Mouse (Mus musculus) spleen, adult 2 months (tissue): ENCODE measurements around the gene Iqsec3. TPM values are rescaled to one million over a fixed set of nuclear protein-coding genes. Genes with fewer than 3 reads are reported as not detected.

Experiments
- DNase-seq, 2 experiments: peaks; one replicate each; pipeline versions ENCODE4 v3.0.0 to v3.0.0-alpha.2; 2012 to 2021; ENCODE audit warnings: low spot score in 2 of 2, low read depth in 1 of 2
- H3K27ac ChIP-seq: fragments of 200-500 bp; 2 replicates; pipeline ENCODE4 v1.5.1; 2012; ENCODE audit warnings: low read length, inconsistent platforms; ENCODE audit not compliant: insufficient read depth
- H3K27me3 ChIP-seq: fragments of 200-500 bp; 2 replicates; pipeline ENCODE4 v1.6.1; 2012; ENCODE audit warnings: mild to moderate bottlenecking, moderate library complexity, low read length, inconsistent platforms; ENCODE audit not compliant: control insufficient read depth, insufficient read depth
- H3K36me3 ChIP-seq: fragments of 200-500 bp; 2 replicates; pipeline ENCODE4 v1.6.1; 2012; ENCODE audit warnings: mild to moderate bottlenecking, low read length, inconsistent platforms; ENCODE audit not compliant: control insufficient read depth, insufficient read depth
- H3K4me1 ChIP-seq: fragments of 200-500 bp; 2 replicates; pipeline ENCODE4 v1.6.1; 2011; ENCODE audit warnings: inconsistent platforms; ENCODE audit not compliant: control insufficient read depth, insufficient read depth, insufficient read length
- H3K4me3 ChIP-seq: fragments of 200-500 bp; 2 replicates; pipeline ENCODE4 v1.5.1; 2011; ENCODE audit warnings: mild to moderate bottlenecking, inconsistent platforms; ENCODE audit not compliant: insufficient read depth, insufficient read length; ENCODE audit errors: extremely low read depth
- CTCF ChIP-seq: fragments of 200-500 bp; IDR thresholded peaks from 2 replicates; pipeline ENCODE4 v1.5.1; 2011; ENCODE audit warnings: mild to moderate bottlenecking, inconsistent platforms; ENCODE audit not compliant: insufficient read depth, insufficient read length, insufficient replicate concordance; ENCODE audit errors: extremely low read depth
- POLR2A ChIP-seq: fragments of 200-500 bp; IDR thresholded peaks from 2 replicates; pipeline ENCODE4 v1.6.1; 2011; ENCODE audit warnings: low read depth, low read length, inconsistent platforms
- WGBS: fragments of 180-500 bp; shearing (Covaris S2); methylation state at CpG from one replicate; pipeline ENCODE4 v1.1.7; 2018; 5-methylcytosine and 5-hydroxymethylcytosine counted together
- polyA plus RNA-seq: library from polyadenylated mRNA; depleted of rRNA; stranded (reverse); fragments of >200 nt; gene quantifications from 2 replicates; pipeline ENCODE4 v1.2.3, GENCODE M21; 2012

Gene Iqsec3
- polyA plus RNA-seq, 1 experiment: not detected

DNA sequence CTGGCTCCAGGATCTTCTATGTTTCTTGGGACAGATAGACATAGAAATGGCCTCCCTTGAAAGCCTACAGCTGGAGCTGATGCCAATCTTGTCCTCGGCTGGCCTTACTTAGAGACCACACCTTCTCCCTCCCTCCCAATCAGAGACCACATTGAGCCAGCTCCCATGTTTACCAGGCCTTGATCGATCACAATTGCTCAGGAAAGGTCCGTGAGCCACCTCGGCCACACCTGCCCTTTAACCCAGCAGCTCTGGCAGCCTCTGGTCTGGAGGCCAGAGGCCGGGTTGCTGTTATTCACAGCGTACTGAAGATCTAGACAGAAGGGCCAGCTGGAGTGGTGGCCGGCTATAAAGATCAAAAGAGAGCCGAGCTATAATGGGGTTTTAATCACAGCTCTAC lies 127.0 kb downstream of the Iqsec3 start:
- DNase-seq: no peak
- no peak overlapping the region for H3K27ac ChIP-seq
- no peak for TF ChIP-seq POLR2A
- TF ChIP-seq CTCF: no peak
- no peak overlapping the region for H3K4me3 ChIP-seq
- no peaks in the 10 kb centered on the region for H3K27me3 ChIP-seq
- H3K4me1 ChIP-seq: 0 out of 2 replicates have a peak, but pooled peaks cover 2% of the 10 kb centered on the region
- 87% methylated on average over 8 of the region's 8 CpGs for WGBS
- H3K36me3 ChIP-seq: no peaks in the 10 kb centered on the region

DNA sequence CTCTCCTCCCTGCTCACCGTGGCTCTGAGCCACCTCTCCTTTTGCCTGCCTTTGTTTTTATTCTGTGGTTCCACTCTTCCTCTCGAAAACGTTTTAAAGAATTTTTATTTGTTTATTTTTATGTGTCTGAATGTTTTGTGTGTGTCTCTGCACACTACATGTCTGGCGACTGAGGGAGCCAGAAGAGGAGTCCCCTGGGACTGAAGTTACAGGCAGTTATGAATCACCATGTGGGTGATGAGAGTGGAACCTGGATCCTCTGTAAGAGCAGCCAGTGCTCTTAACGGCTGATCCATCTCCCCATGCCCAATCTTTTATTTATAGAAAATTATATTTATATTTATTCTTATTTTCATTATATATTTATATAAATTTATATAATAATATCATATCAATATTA lies 129.1 kb downstream of the Iqsec3 start:
- H3K27me3 ChIP-seq: no peaks in the 10 kb centered on the region
- H3K27ac ChIP-seq: no peak overlapping the region
- H3K4me3 ChIP-seq: no peak overlapping the region
- no peak for DNase-seq
- TF ChIP-seq CTCF: no peak
- no peak for TF ChIP-seq POLR2A
- H3K4me1 ChIP-seq: 0 out of 2 replicates have a peak, but pooled peaks cover 3% of the 10 kb centered on the region
- H3K36me3 ChIP-seq: no peaks in the 10 kb centered on the region
- 57% methylated on average over 5 of the region's 5 CpGs for WGBS

DNA sequence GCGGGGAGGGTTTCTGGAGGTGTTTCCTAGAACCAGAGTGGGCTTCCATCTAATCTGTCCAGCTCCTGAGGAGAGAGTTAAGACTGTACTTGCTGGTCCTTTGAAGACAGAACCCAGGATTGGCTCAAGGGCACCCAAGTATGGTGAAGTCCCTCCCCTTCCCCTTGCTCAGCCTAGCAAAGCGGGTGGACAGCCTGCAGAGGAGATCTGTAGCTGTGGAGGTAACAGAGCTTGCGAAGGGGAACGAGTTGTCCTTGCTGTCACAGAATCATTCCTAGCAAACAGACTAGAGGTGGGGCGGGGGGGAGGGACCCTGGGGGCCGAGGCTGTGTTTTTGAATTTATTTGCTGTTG lies 129.7 kb downstream of the Iqsec3 start:
- TF ChIP-seq POLR2A (no peak), CTCF (no peak)
- no peaks in the 10 kb centered on the region for H3K36me3 ChIP-seq
- H3K27me3 ChIP-seq: no peaks in the 10 kb centered on the region
- no peak overlapping the region for H3K27ac ChIP-seq
- H3K4me3 ChIP-seq: no peak overlapping the region
- no peak for DNase-seq
- 0 out of 2 replicates have a peak, but pooled peaks cover 3% of the 10 kb centered on the region for H3K4me1 ChIP-seq
- WGBS: 73% methylated on average over 6 of the region's 6 CpGs

DNA sequence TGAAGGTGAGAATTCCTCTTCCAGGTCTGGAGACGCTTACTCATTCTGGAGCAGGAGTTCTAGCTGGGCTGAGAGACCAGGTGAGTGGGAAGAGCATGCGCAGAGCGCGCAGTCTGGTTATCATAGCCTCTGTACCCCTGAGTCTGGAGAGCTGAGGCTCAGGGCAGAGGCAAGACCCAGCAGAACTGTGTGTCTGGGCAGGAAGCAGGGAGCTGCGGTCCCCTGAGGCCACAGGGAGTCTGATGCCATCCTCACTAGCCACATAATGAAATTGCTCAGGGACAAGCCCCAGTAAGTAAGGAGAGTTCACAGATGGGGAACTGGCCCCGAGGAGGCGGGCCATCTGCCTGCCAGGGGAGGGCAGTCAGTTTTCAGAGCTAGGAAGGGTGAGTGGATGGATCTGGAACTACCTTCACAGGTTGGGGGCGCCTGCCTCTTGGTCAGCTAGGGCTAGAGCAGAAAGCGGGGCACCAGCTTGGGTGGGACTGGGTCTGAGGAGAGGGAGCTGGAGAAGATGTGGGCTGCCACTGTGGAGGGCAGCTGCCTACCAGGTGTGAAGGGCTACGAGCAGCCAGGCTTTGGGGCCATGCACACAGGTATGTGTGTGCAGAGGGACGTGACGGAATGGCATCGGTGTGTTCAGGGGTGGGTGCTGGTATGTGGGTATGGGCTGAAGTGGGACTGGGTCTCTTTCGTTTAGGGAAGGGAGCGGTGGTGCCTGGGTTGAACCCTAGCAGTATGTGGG lies 130.3 kb downstream of the Iqsec3 start, which contains the start of gene Slc6a12:
TSS of gene Slc6a12 (plus strand) at position 51 of the 745 bp plus-strand sequence.
- no peaks in the 10 kb centered on the region for H3K27me3 ChIP-seq
- 0 out of 2 replicates have a peak, but pooled peaks cover 3% of the 10 kb centered on the region for H3K4me1 ChIP-seq
- H3K4me3 ChIP-seq: no peak within 1 kb of the TSS
- H3K36me3 ChIP-seq: no peaks in the 10 kb centered on the region
- no peak for TF ChIP-seq POLR2A
- TF ChIP-seq CTCF: no peak
- no peak within 1 kb of the TSS for H3K27ac ChIP-seq
- 63% methylated on average over 15 of the region's 15 CpGs for WGBS
- DNase-seq: no peak

DNA sequence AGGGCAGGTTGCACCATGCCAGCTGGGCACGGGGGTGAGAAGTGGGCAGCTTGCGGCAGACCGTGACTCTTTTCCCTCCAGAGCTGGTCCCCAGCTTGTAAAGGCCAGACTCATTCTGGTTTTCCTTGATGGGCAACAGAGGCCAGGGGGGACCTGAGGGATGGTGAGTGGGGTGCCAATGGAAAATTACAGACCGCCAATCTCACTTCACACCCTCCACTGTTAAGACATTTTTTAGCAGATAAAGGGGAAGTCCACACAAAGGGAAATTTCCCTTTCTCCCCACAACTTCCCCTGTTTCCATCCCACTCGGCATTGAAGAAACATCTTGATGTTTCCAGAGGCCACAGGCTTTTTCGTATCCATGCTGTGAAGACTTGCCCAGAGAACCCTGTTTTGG lies 131.8 kb downstream of the Iqsec3 start:
- Histone ChIP-seq H3K36me3 (no peaks in the 10 kb centered on the region), H3K27me3 (no peaks in the 10 kb centered on the region), H3K27ac (no peak overlapping the region), H3K4me3 (no peak overlapping the region), H3K4me1 (0 out of 2 replicates have a peak, but pooled peaks cover 3% of the 10 kb centered on the region)
- DNase-seq: no peak
- TF ChIP-seq POLR2A (no peak), CTCF (no peak)
- 10% methylated on average over 6 of the region's 6 CpGs for WGBS

DNA sequence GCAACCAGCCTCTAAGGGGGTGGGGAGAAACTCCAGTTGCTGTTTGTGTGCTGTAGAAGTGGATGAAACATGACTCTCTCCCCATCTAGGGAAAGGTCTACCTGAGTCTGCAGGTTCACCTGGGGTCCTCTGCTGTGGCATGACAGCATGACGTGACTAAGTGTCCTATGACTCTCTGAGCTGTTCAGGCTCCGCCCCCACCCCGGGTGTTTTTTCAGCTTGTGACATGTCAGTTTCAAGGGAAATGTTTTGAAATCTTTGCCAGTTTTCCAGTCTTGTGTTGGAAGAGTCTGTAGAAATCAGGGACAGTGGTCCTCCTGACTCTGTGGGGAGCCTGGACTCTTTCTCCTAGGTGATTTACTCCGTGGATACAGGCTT lies 135.0 kb downstream of the Iqsec3 start:
- Histone ChIP-seq H3K27ac (no peak overlapping the region), H3K27me3 (no peaks in the 10 kb centered on the region), H3K4me3 (no peak overlapping the region), H3K4me1 (peaks cover 6% of the 10 kb centered on the region; the same call in 1 of the 2 replicates), H3K36me3 (no peaks in the 10 kb centered on the region)
- WGBS: 54% methylated on average over 4 of the region's 4 CpGs
- DNase-seq: no peak
- TF ChIP-seq POLR2A (no peak), CTCF (no peak)
